Mouse (Mus musculus) thymus, postnatal 0 days (tissue): ENCODE results near the gene Gm17783. TPM values are rescaled to one million over a fixed set of nuclear protein-coding genes. Genes with fewer than 3 reads are reported as not detected.
"Not testable (repeated sequence)": the region's sequence is repeated elsewhere in the genome, so short reads cannot be mapped to it uniquely, and the experiment has no call there.

Source experiments
- DNase-seq: peaks from one replicate; pipeline ENCODE4 v3.0.0-alpha.2; 2015; ENCODE audit warnings: low spot score
- polyA plus RNA-seq: library from polyadenylated mRNA; unstranded; fragments of >200 nt; fragmentation: Nextera tagmentation; extraction: Ambion mirVana; gene quantifications from 2 replicates; pipeline ENCODE4 v1.2.1, GENCODE M21; 2015

Gm17783 gene
- polyA plus RNA-seq, result not detected in 2 replicates

GRCm38 (mm10) chr16:45531950-45532349 is at the start of gene Gm17783:
Gene Gm17783 (minus strand): TSS chr16:45532050.
- no peak for DNase-seq

GRCm38 (mm10) chr16:45579883-45580282 is 48.0 kb upstream of the Gm17783 start:
- no peak for DNase-seq

- DNase-seq, result no peak
These were observed 40.5 kb upstream of the Gm17783 start for GRCm38 (mm10) chr16:45572307-45572706.

GRCm38 (mm10) chr16:45561747-45562146 is 29.9 kb upstream of the Gm17783 start:
- DNase-seq, result no peak

- no peak for DNase-seq
These were observed 19.7 kb upstream of the Gm17783 start for GRCm38 (mm10) chr16:45551579-45551978.

GRCm38 (mm10) chr16:45547982-45548381 is 16.1 kb upstream of the Gm17783 start:
- no peak for DNase-seq

- DNase-seq, result no peak
These were observed 12.5 kb upstream of the Gm17783 start for GRCm38 (mm10) chr16:45544341-45544740.

- DNase-seq, result no peak
These were observed 10.3 kb upstream of the Gm17783 start for GRCm38 (mm10) chr16:45542108-45542507.

- not testable (repeated sequence) for DNase-seq
These were observed 6.5 kb upstream of the Gm17783 start for GRCm38 (mm10) chr16:45538342-45538741.

- no peak for DNase-seq
These were observed 3.2 kb upstream of the Gm17783 start, which contains the start of gene Slc9c1 for GRCm38 (mm10) chr16:45535009-45535408. Gene Slc9c1 (plus strand): TSS chr16:45535309.

GRCm38 (mm10) chr16:45525551-45525950 is 6.3 kb downstream of the Gm17783 start:
- no peak for DNase-seq

GRCm38 (mm10) chr16:45495326-45495725 is 36.5 kb downstream of the Gm17783 start:
- DNase-seq, result no peak

GRCm38 (mm10) chr16:45492927-45493326 is 38.9 kb downstream of the Gm17783 start, which contains the start of gene Gm609:
Gene Gm609 (minus strand): TSS chr16:45492969.
- DNase-seq, result no peak

- no peak for DNase-seq
These were observed 54.9 kb downstream of the Gm17783 start for GRCm38 (mm10) chr16:45476991-45477390.

GRCm38 (mm10) chr16:45471836-45472235 is 60.0 kb downstream of the Gm17783 start:
- DNase-seq, result not testable (repeated sequence)

Other genes with a start within 250 kb of the Gm17783 start
- gene Cd200, start 123.0 kb downstream of the Gm17783 start, polyA plus RNA-seq, result 63.7 and 79.1 TPM in 2 replicates
- gene Gm609, start 39.1 kb downstream of the Gm17783 start, polyA plus RNA-seq, result 0.08 TPM in 1 of 2 replicates, not detected in the other
- 0.08 and 0.17 TPM in 2 replicates for gene Slc9c1, start 3.3 kb upstream of the Gm17783 start, polyA plus RNA-seq
- 0.95 and 0.96 TPM in 2 replicates for gene Gcsam, start 78.3 kb upstream of the Gm17783 start, polyA plus RNA-seq
- 0.28 and 0.34 TPM in 2 replicates for gene BC016579, start 122.0 kb upstream of the Gm17783 start, polyA plus RNA-seq
- gene Tmprss7, start 161.6 kb upstream of the Gm17783 start, polyA plus RNA-seq, result 0.10 and 0.17 TPM in 2 replicates
- gene Tagln3, start 192.6 kb upstream of the Gm17783 start, polyA plus RNA-seq, result 0.33 and 0.46 TPM in 2 replicates
- 34.3 and 39.5 TPM in 2 replicates for gene Abhd10, start 210.9 kb upstream of the Gm17783 start, polyA plus RNA-seq